Mouse (Mus musculus) liver, embryonic 14.5 days (tissue): Measurements from ENCODE around the gene Adam17.

Experiments used
- CTCF ChIP-seq: IDR thresholded peaks from 2 replicates; pipeline ENCODE4 v1.5.1; 2016; ENCODE audit warnings: antibody characterized with exemption, low read depth, control low read depth
- EP300 ChIP-seq: IDR thresholded peaks from 2 replicates; pipeline ENCODE4 v1.6.1; 2016; ENCODE audit warnings: antibody characterized with exemption, low read depth

DNA sequence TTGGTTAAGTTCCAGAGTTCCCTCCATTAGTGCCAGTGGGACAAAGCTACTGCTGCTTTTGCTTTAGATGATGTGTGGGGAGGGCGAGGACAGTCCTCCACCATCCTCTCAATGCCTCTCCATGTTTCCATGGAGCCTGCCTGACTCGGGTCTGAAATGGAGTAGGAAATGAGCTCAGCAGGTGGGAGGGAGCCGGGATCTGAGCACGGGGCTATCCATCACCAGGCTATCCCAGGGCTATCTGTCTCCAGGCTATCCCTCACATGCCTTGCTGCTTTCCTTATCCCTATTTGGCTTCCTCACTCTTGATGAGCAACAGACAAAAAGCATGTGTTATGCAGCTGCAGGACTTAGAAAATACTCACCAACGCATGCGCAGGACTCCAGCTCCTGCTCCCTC is 41.7 kb downstream of the Adam17 start:
- TF ChIP-seq CTCF (no peak), EP300 (no peak)
